ENCODE assay signal across 8 mouse cellular contexts in the genomic region with DNA sequence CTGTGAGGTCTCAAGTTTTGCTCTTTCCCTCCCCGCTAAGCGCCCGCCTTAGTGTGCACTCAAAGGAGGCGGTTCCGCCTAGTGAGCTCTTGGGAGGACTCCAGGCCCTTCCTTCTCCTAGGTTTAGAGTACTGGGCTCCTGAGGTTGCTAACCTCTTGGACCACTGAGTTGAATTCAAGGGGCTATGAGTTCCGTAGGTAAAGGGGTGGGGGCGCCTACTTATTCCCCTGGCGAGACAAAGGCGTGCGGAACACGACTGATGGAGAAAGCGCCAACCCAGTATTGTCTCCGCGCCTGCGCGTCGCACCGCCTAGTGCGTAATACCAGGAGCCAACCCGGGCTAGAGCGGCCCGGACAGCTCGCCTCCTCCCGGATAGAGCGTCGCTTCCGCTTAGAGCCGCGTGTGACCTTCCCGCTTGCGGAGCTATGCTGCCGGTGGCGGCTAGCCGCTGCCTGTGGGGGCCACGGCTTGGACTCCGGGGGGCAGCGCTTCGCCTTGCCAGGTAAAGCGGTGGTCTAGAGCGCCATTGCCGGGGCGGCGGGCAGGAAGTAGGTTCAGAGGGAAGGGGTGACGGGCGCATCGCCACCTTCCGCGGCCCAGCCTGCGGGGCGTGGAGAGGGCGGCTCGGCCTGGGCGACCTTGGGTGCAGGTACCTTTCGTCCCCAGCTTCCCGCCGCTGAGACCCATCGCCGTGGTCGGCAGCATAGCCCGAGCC. TPM values are rescaled to one million over a fixed set of nuclear protein-coding genes. Genes with fewer than 3 reads are reported as not detected.
DNase-seq lines count a peak whose midpoint lies in the region; ATAC-seq lines count a peak whose summit lies in the region.

A gene (plus strand): TSS at position 349 of the 717 bp plus-strand sequence.

- peak within 1 kb of the TSS; percentile 54 for H3K4me2 ChIP-seq in hindbrain, embryonic 11.5 days (replicated peaks; ENCODE audit: low read depth, low read length)

- H3K9me3 ChIP-seq in hindbrain, embryonic 11.5 days (ENCODE audit: control insufficient read depth, low read length) = no peaks in the 10 kb centered on the region

- H3K4me1 ChIP-seq in hindbrain, embryonic 11.5 days (replicated peaks; ENCODE audit: control insufficient read depth, insufficient read depth, low read length) = peaks cover 5% of the 10 kb centered on the region

- H3K9ac ChIP-seq in hindbrain, embryonic 11.5 days (ENCODE audit: low read depth, low read length) = peak within 1 kb of the TSS; percentile 91

- H3K4me3 ChIP-seq in hindbrain, embryonic 11.5 days (ENCODE audit: low read depth, low read length) = peak within 1 kb of the TSS; percentile 99

- H3K27ac ChIP-seq in hindbrain, embryonic 11.5 days (ENCODE audit: low read depth, low read length) = peak within 1 kb of the TSS; percentile 82

- peak; percentile 97 for DNase-seq in MN1 (ENCODE audit: low spot score)
- peak; percentile 88 for DNase-seq in cerebellum, adult 9-10 months
- peak; percentile 77 to 92 for DNase-seq in frontal cortex, adult 2 months (ENCODE audit: extremely low spot score in 1 of 2, low spot score in 1 of 2)
- peak; percentile 96 for DNase-seq in hindbrain, embryonic 11.5 days (ENCODE audit: low spot score)
- DNase-seq in layer of hippocampus, postnatal 10 days (ENCODE audit: low spot score in 2 of 2) = peak; percentile 88 to 89
- peak; percentile 92 for DNase-seq in lung, postnatal 10 days
- DNase-seq in ovary, postnatal 36 days (ENCODE audit: low spot score) = peak; percentile 88
- DNase-seq in thymus, postnatal 25 days = peak; percentile 87

- H3K36me3 ChIP-seq in hindbrain, embryonic 11.5 days (ENCODE audit: control insufficient read depth, insufficient read depth, low read length) = peaks cover 10% of the 10 kb centered on the region; the same call in 1 of the 2 replicates

- H3K27me3 ChIP-seq in hindbrain, embryonic 11.5 days (ENCODE audit: control insufficient read depth, insufficient read depth, low read length) = no peaks in the 10 kb centered on the region

- peak; percentile 92 for ATAC-seq in hindbrain, embryonic 11.5 days (ENCODE audit: low FRiP score)

- WGBS in hindbrain, embryonic 11.5 days = under 1% methylated on average over 57 of the region's 60 CpGs

RNA-seq across cellular contexts. Expression of the gene that starts here (rescaled TPM):
- polyA plus RNA-seq in frontal cortex, adult 2 months (2012; rRNA removed) = 94.2 TPM in 2 replicates
- 139 and 141 TPM in 2 replicates for polyA plus RNA-seq in hindbrain, embryonic 11.5 days (2014; fragmentation: Nextera tagmentation; extraction: Ambion mirVana)
- total RNA-seq in layer of hippocampus, postnatal 10 days (2021) = 10 to 100 TPM; 76.4 to 82.3 TPM

Comparison
In these comparisons a context has a peak if more than half of its experiments do, and no peak if none do; other contexts are left out.
1. Peak in every context shown above with its lines: DNase-seq, ATAC-seq, H3K4me3 ChIP-seq and H3K27ac ChIP-seq.